Mouse (Mus musculus) hindbrain, embryonic 14.5 days (tissue): ENCODE measurements at regions not wholly inside any gene's neighbourhood (a gene's known extent, or its start where the extent isn't known, plus 50 kb on each side); places are given as distances from the start of the nearest gene placed in this dataset.

ENCODE experiments used
- ATAC-seq: fragments of 200-750 bp; cut with Nextera tagmentation; 2 replicates; pipeline ENCODE4 v1.8.0; 2017; ENCODE audit warnings: moderate number of reproducible peaks, mild to moderate bottlenecking, moderate TSS enrichment, moderate library complexity; ENCODE audit not compliant: low FRiP score
- DNase-seq: peaks from one replicate; pipeline ENCODE4 v3.0.0-alpha.2; 2015; ENCODE audit warnings: low spot score
- H3K27ac ChIP-seq: fragments of 300-500 bp; sonication (generic); 2 replicates; pipeline ENCODE4 v1.5.1; 2014; ENCODE audit warnings: mild to moderate bottlenecking, moderate library complexity
- H3K27me3 ChIP-seq: fragments of 300-500 bp; sonication (generic); 2 replicates; pipeline ENCODE4 v1.6.1; 2014; ENCODE audit warnings: mild to moderate bottlenecking, low read length, mixed read lengths; ENCODE audit not compliant: control insufficient read depth, insufficient read depth
- H3K36me3 ChIP-seq: fragments of 300-500 bp; sonication (generic); replicated peaks from 2 replicates; pipeline ENCODE4 v1.6.1; 2014; ENCODE audit not compliant: control insufficient read depth, insufficient read depth
- H3K4me1 ChIP-seq: fragments of 300-500 bp; sonication (generic); replicated peaks from 2 replicates; pipeline ENCODE4 v1.6.1; 2014; ENCODE audit warnings: antibody characterized with exemption, low read length, mixed read lengths; ENCODE audit not compliant: control insufficient read depth, insufficient read depth
- H3K4me2 ChIP-seq: fragments of 300-500 bp; sonication (generic); replicated peaks from 2 replicates; pipeline ENCODE4 v1.6.1; 2014; ENCODE audit warnings: mild to moderate bottlenecking, moderate library complexity
- H3K4me3 ChIP-seq: fragments of 300-500 bp; sonication (generic); replicated peaks from 2 replicates; pipeline ENCODE4 v1.5.1; 2014; ENCODE audit warnings: mild to moderate bottlenecking, low read length
- H3K9ac ChIP-seq: fragments of 300-500 bp; sonication (generic); 2 replicates; pipeline ENCODE4 v1.6.1; 2014
- H3K9me3 ChIP-seq: fragments of 300-500 bp; sonication (generic); 2 replicates; pipeline ENCODE4 v1.6.1; 2016; ENCODE audit warnings: low read length; ENCODE audit not compliant: control insufficient read depth
- WGBS: fragments of 180-500 bp; shearing (Covaris S2); extraction: QIAGEN DNeasy Blood & Tissue Kit; methylation state at CpG from one replicate; pipeline ENCODE4 v1.1.7; 2014; 5-methylcytosine and 5-hydroxymethylcytosine counted together

- 88% methylated on average over 6 of the region's 6 CpGs for WGBS
- H3K27ac ChIP-seq, result no peak overlapping the region
- no peak for DNase-seq
- no peaks in the 10 kb centered on the region for H3K27me3 ChIP-seq
- H3K36me3 ChIP-seq, result no peaks in the 10 kb centered on the region
- no peak overlapping the region for H3K9ac ChIP-seq
- H3K4me3 ChIP-seq, result no peak overlapping the region
- no peak overlapping the region for H3K4me2 ChIP-seq
- no peak for ATAC-seq
- no peaks in the 10 kb centered on the region for H3K9me3 ChIP-seq
- no peaks in the 10 kb centered on the region for H3K4me1 ChIP-seq
Measured at GRCm38 (mm10) chr2:8562948-8563347, 1053.6 kb upstream of the Celf2 start.

GRCm38 (mm10) chr2:8546116-8546515 is 1036.8 kb upstream of the Celf2 start:
- ATAC-seq (no peak), DNase-seq (no peak)
- H3K4me2 ChIP-seq, result no peak overlapping the region
- H3K4me3 ChIP-seq, result no peak overlapping the region
- no peaks in the 10 kb centered on the region for H3K27me3 ChIP-seq
- H3K36me3 ChIP-seq, result no peaks in the 10 kb centered on the region
- H3K9ac ChIP-seq, result no peak overlapping the region
- H3K27ac ChIP-seq, result no peak overlapping the region
- H3K4me1 ChIP-seq, result no peaks in the 10 kb centered on the region
- H3K9me3 ChIP-seq, result peaks cover 4% of the 10 kb centered on the region; the same call in 1 of the 2 replicates

GRCm38 (mm10) chr2:8536842-8537241 is 1027.5 kb upstream of the Celf2 start:
- H3K36me3 ChIP-seq, result no peaks in the 10 kb centered on the region
- H3K4me2 ChIP-seq, result no peak overlapping the region
- H3K9ac ChIP-seq, result no peak overlapping the region
- H3K4me3 ChIP-seq, result no peak overlapping the region
- no peaks in the 10 kb centered on the region for H3K9me3 ChIP-seq
- DNase-seq (peak; percentile 70), ATAC-seq (no peak)
- no peak overlapping the region for H3K27ac ChIP-seq
- H3K27me3 ChIP-seq, result no peaks in the 10 kb centered on the region
- WGBS, result 12% methylated on average over 1 of the region's 1 CpGs
- no peaks in the 10 kb centered on the region for H3K4me1 ChIP-seq

- no peak for ATAC-seq
- no peaks in the 10 kb centered on the region for H3K27me3 ChIP-seq
- WGBS, result 6% methylated on average over 1 of the region's 1 CpGs
- no peak overlapping the region for H3K4me3 ChIP-seq
- no peak for DNase-seq
- no peak overlapping the region for H3K9ac ChIP-seq
- H3K36me3 ChIP-seq, result no peaks in the 10 kb centered on the region
- H3K27ac ChIP-seq, result no peak overlapping the region
- no peaks in the 10 kb centered on the region for H3K9me3 ChIP-seq
- no peaks in the 10 kb centered on the region for H3K4me1 ChIP-seq
- no peak overlapping the region for H3K4me2 ChIP-seq
Measured at GRCm38 (mm10) chr2:8498466-8498865, 989.1 kb upstream of the Celf2 start.

GRCm38 (mm10) chr2:8477827-8478528 is 968.6 kb upstream of the Celf2 start:
- H3K27me3 ChIP-seq, result no peaks in the 10 kb centered on the region
- H3K4me1 ChIP-seq, result no peaks in the 10 kb centered on the region
- WGBS, result 35% methylated on average over 6 of the region's 6 CpGs
- H3K9ac ChIP-seq, result no peak overlapping the region
- no peak overlapping the region for H3K4me2 ChIP-seq
- no peaks in the 10 kb centered on the region for H3K36me3 ChIP-seq
- DNase-seq (peak; percentile 32), ATAC-seq (peak; percentile 57)
- H3K4me3 ChIP-seq, result no peak overlapping the region
- H3K9me3 ChIP-seq, result no peaks in the 10 kb centered on the region
- no peak overlapping the region for H3K27ac ChIP-seq

GRCm38 (mm10) chr2:8470546-8470945 is 961.2 kb upstream of the Celf2 start:
- Histone ChIP-seq H3K4me2 (no peak overlapping the region), H3K4me3 (no peak overlapping the region), H3K36me3 (no peaks in the 10 kb centered on the region), H3K27ac (no peak overlapping the region), H3K4me1 (no peaks in the 10 kb centered on the region), H3K27me3 (no peaks in the 10 kb centered on the region), H3K9ac (no peak overlapping the region), H3K9me3 (no peaks in the 10 kb centered on the region)
- DNase-seq (no peak), ATAC-seq (no peak)
- WGBS, result 78% methylated on average over 1 of the region's 1 CpGs

GRCm38 (mm10) chr2:8468989-8469388 is 959.6 kb upstream of the Celf2 start:
- ATAC-seq, result no peak
- H3K9ac ChIP-seq, result no peak overlapping the region
- no peaks in the 10 kb centered on the region for H3K27me3 ChIP-seq
- no peaks in the 10 kb centered on the region for H3K4me1 ChIP-seq
- no peaks in the 10 kb centered on the region for H3K9me3 ChIP-seq
- no peaks in the 10 kb centered on the region for H3K36me3 ChIP-seq
- H3K4me2 ChIP-seq, result no peak overlapping the region
- H3K27ac ChIP-seq, result no peak overlapping the region
- no peak overlapping the region for H3K4me3 ChIP-seq
- 59% methylated on average over 2 of the region's 2 CpGs for WGBS
- no peak for DNase-seq

- Histone ChIP-seq H3K9ac (no peak overlapping the region), H3K27ac (no peak overlapping the region), H3K4me1 (no peaks in the 10 kb centered on the region), H3K36me3 (no peaks in the 10 kb centered on the region), H3K9me3 (no peaks in the 10 kb centered on the region), H3K27me3 (no peaks in the 10 kb centered on the region), H3K4me3 (no peak overlapping the region), H3K4me2 (no peak overlapping the region)
- ATAC-seq (no peak), DNase-seq (no peak)
Measured at GRCm38 (mm10) chr2:8468351-8468750, 959.0 kb upstream of the Celf2 start.

GRCm38 (mm10) chr2:8467531-8468203 is 958.3 kb upstream of the Celf2 start:
- no peak overlapping the region for H3K4me3 ChIP-seq
- H3K9ac ChIP-seq, result no peak overlapping the region
- DNase-seq, result no peak
- H3K4me2 ChIP-seq, result no peak overlapping the region
- H3K27ac ChIP-seq, result no peak overlapping the region
- no peak for ATAC-seq
- 55% methylated on average over 2 of the region's 2 CpGs for WGBS
- H3K4me1 ChIP-seq, result no peaks in the 10 kb centered on the region
- no peaks in the 10 kb centered on the region for H3K27me3 ChIP-seq
- H3K36me3 ChIP-seq, result no peaks in the 10 kb centered on the region
- no peaks in the 10 kb centered on the region for H3K9me3 ChIP-seq
